Mouse (Mus musculus) T-cell, adult 66 days (primary cell): ENCODE data around the gene Lsm6. TPM values are rescaled to one million over a fixed set of nuclear protein-coding genes. Genes with fewer than 3 reads are reported as not detected.

Source experiments
- total RNA-seq, 2 experiments: library from RNA; stranded (reverse); gene quantifications; 3 replicates in 1 of 2; 4 replicates in 1 of 2; pipeline ENCODE4 v1.2.4; 2023

Gene Lsm6
- total RNA-seq: 10 to 100 TPM; 52.0 to 68.7 TPM

DNA sequence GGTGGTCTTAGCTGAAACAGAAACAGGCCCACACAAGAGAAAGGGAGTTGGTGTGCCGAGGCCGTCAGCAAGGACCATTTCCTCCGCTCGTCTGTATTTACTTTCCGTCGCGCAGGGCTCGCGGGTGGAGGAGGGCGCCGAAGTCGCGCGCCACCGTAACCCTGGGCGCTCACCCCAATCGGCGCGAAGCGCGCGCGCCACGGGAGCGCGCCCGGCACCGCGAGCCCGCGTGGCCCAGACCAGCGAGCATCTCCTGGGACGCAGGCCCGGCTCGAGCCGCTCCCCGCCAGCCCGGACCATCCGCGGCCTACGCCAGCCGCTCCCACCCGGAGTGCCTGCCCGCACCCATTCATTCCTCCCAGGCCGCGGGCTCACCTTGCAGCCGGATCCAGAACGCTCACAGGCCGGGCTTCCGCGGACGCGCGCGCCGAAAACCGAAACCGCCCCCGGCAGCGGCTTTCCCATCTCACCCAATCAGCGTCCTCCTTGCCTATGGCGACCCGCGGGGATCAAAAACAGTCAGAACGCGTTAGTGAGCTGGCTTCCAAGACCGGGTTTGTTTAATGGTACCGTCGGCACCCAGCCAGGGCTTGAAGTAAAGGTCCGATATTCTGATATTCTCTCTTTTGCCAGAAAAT is at the start of gene Lsm6:
Gene Lsm6 (minus strand): TSS at position 468 of the 638 bp plus-strand sequence.

Other genes starting within 250 kb of the Lsm6 start
- 10 to 100 TPM; 25.7 to 25.9 TPM for gene Zfp827, start 207.3 kb upstream of the Lsm6 start, total RNA-seq